Mouse (Mus musculus) embryonic facial prominence, embryonic 12.5 days (tissue): Measurements from ENCODE around the gene Itga9. TPM values are rescaled to one million over a fixed set of nuclear protein-coding genes. Genes with fewer than 3 reads are reported as not detected.

Experiments
- ATAC-seq: fragments of 200-750 bp; cut with Nextera tagmentation; 2 replicates; pipeline ENCODE4 v1.8.0; 2017; ENCODE audit not compliant: insufficient number of reproducible peaks, insufficient read depth, low FRiP score, low TSS enrichment
- H3K27ac ChIP-seq: fragments of 300-500 bp; sonication (generic); 2 replicates; pipeline ENCODE4 v1.5.1; 2016; ENCODE audit warnings: mild to moderate bottlenecking
- H3K27me3 ChIP-seq: fragments of 300-500 bp; sonication (generic); 2 replicates; pipeline ENCODE4 v1.6.1; 2016; ENCODE audit warnings: mild to moderate bottlenecking, moderate library complexity
- H3K36me3 ChIP-seq: fragments of 300-500 bp; sonication (generic); 2 replicates; pipeline ENCODE4 v1.6.1; 2016; ENCODE audit warnings: mild to moderate bottlenecking
- H3K4me1 ChIP-seq: fragments of 300-500 bp; sonication (generic); 2 replicates; pipeline ENCODE4 v1.6.1; 2016
- H3K4me2 ChIP-seq: fragments of 300-500 bp; sonication (generic); replicated peaks from 2 replicates; pipeline ENCODE4 v1.6.1; 2016; ENCODE audit warnings: mild to moderate bottlenecking, moderate library complexity
- H3K4me3 ChIP-seq: fragments of 300-500 bp; sonication (generic); 2 replicates; pipeline ENCODE4 v1.5.1; 2016; ENCODE audit warnings: mild to moderate bottlenecking
- H3K9ac ChIP-seq: fragments of 300-500 bp; sonication (generic); 2 replicates; pipeline ENCODE4 v1.6.1; 2016; ENCODE audit warnings: mild to moderate bottlenecking, moderate library complexity
- H3K9me3 ChIP-seq: fragments of 300-500 bp; sonication (generic); 2 replicates; pipeline ENCODE4 v1.6.1; 2016; ENCODE audit warnings: mild to moderate bottlenecking, moderate library complexity
- whole genome bisulfite sequencing: fragments of 180-500 bp; shearing (Covaris S2); methylation state at CpG from one replicate; pipeline ENCODE4 v1.1.7; 2016; 5-methylcytosine and 5-hydroxymethylcytosine counted together
- polyA plus RNA-seq: library from polyadenylated mRNA; unstranded; fragments of >200 nt; fragmentation: Nextera tagmentation; extraction: Ambion mirVana; gene quantifications from 2 replicates; pipeline ENCODE4 v1.2.1, GENCODE M21; 2016

Gene Itga9
- polyA plus RNA-seq, 1 experiment from 2014 or later, result 18.7 TPM

DNA sequence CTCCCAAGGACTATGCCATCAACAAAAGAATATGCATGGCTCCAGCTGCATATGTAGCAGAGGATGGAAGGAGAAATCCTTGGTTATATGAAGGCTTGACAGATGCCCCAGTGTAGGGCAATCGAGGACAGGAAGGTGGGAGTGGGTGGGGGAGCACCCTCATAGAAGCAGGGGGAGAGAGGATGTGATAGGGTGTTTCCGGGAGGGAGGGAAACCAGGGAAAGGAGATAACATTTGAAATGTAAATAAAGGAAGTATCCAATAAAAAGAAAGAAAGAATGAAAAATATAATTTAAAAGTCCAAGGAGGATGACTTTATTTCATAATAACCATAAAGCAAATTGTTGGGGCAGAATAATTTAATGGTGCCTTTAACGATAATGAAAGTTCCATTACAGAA, 307.1 kb downstream of the Itga9 start:
- no peak overlapping the region for H3K4me2 ChIP-seq
- peaks cover 7% of the 10 kb centered on the region; the same call in 1 of the 2 replicates for H3K4me1 ChIP-seq
- no peak for ATAC-seq
- no peak overlapping the region for H3K27ac ChIP-seq
- no peaks in the 10 kb centered on the region for H3K36me3 ChIP-seq
- no peak overlapping the region for H3K4me3 ChIP-seq
- WGBS, result 90% methylated on average over 3 of the region's 3 CpGs
- H3K27me3 ChIP-seq, result no peaks in the 10 kb centered on the region
- H3K9me3 ChIP-seq, result no peaks in the 10 kb centered on the region
- H3K9ac ChIP-seq, result no peak overlapping the region

DNA sequence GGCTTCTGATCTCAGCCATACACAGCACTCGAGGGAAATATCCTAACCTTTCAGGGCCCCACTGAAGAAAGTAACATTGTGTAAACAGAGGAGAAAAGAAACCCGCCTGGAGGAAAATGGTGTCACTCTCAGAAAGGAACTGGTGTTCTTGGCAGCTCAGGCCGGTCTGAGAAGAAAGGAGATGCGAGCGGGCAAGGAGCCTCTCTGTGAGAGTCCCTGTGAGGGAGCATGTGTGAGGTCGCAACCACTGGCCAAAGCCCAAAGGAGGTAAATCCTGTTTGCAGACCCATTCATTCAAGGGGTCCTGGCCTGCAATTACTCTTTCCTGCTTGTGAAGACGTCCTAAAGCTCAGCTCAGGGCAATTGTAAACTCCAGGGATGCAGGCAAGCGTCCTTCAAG, 308.1 kb downstream of the Itga9 start:
- Histone ChIP-seq H3K4me2 (no peak overlapping the region), H3K4me1 (peaks cover 7% of the 10 kb centered on the region; the same call in 1 of the 2 replicates), H3K27ac (0 out of 2 replicates have a peak overlapping the region, but pooled peaks have one; percentile 25), H3K36me3 (no peaks in the 10 kb centered on the region), H3K4me3 (no peak overlapping the region), H3K27me3 (no peaks in the 10 kb centered on the region), H3K9ac (no peak overlapping the region), H3K9me3 (no peaks in the 10 kb centered on the region)
- peak; percentile 22; the same call in 1 of the 2 replicates for ATAC-seq
- 27% methylated on average over 8 of the region's 8 CpGs for WGBS

DNA sequence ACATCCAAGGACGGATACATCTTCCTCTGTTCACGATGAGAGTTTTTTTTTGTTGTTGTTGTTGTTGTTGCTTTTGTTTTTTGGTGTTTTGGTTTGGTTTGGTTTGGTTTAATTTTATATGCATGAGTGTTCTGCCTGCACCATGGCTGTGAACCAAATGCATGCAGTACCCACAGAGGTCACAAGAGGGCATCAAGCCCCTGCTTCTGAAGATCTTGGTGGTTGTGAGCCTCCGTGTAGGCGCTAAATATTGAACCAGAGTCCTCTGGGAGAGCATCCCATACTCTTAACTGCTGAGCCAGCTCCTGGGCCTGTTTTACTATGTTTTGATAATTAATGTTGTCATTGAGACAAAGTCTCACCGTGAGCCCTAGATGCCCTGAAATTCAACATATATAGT, 308.8 kb downstream of the Itga9 start:
- Histone ChIP-seq H3K36me3 (no peaks in the 10 kb centered on the region), H3K27ac (no peak overlapping the region), H3K4me3 (no peak overlapping the region), H3K27me3 (no peaks in the 10 kb centered on the region), H3K9ac (no peak overlapping the region), H3K4me2 (no peak overlapping the region), H3K9me3 (no peaks in the 10 kb centered on the region), H3K4me1 (peaks cover 7% of the 10 kb centered on the region; the same call in 1 of the 2 replicates)
- ATAC-seq, result no peak
- 57% methylated on average over 5 of the region's 5 CpGs for WGBS

DNA sequence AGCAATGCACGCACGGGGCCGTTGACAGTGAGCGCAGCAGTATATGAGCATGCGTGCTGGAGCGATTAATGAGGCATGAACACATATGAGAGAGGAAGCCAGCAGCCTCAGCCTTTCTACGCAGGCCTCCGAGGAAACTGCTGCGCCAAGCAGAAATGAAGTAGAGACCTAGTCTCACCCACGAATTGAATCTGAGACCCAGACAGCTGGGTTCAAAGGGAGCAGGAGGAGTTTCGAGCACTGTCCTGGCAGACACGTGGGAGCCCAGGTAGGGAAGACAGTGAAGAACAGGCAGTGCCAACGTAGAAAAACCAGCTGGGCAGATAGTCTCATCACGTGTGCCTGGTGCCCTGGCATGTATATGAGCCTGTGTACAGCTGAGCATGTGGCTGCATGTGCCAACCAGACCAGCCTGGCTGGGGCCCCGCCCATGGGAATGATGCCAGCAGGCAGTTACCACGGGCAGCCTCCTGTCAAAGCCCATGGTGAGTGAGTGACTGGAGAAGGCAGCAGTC, 313.2 kb downstream of the Itga9 start:
- Histone ChIP-seq H3K9ac (no peak overlapping the region), H3K27ac (no peak overlapping the region), H3K4me1 (peaks cover 6% of the 10 kb centered on the region), H3K27me3 (no peaks in the 10 kb centered on the region), H3K36me3 (no peaks in the 10 kb centered on the region), H3K4me2 (no peak overlapping the region), H3K4me3 (no peak overlapping the region), H3K9me3 (no peaks in the 10 kb centered on the region)
- no peak for ATAC-seq
- WGBS, result 81% methylated on average over 16 of the region's 16 CpGs

DNA sequence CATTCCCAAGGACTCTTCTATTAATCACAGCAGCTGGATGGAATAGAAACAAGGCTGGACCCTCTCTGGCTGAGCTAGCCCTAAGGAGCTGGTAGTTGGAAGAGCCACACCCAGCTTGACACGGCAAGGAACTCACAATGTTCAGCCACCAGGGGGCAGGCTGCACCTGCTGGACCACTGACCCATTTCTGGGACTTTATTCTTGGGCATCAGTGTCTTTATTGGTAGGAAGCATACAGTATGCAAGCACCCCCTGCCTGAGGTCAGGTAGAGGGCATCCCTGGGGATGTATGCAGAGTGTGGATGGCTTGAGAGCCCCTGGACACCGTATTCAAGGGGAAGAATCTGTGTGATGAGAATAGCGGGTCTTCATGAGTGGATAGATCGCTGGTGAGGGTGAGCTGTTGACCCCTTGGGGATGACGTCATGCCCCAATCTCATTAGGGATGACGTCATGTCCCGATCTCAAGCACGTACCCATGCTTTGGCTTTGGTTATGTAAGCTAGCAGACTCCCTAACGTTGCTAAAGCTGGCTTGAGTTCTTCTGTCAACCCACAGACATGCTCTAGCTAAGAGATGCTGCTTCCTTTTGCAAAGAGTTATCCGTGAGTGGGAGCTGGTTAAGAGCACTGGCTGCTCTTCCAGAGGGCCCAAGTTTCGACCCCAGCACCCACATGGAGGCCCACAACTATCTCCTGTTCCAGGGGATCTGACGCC, 314.5 kb downstream of the Itga9 start:
- Histone ChIP-seq H3K9ac (no peak overlapping the region), H3K27me3 (no peaks in the 10 kb centered on the region), H3K36me3 (no peaks in the 10 kb centered on the region), H3K4me1 (peaks cover 11% of the 10 kb centered on the region), H3K9me3 (no peaks in the 10 kb centered on the region), H3K4me2 (no peak overlapping the region), H3K27ac (no peak overlapping the region), H3K4me3 (no peak overlapping the region)
- WGBS, result 47% methylated on average over 12 of the region's 12 CpGs
- 0 out of 2 replicates have a peak, but pooled peaks have one; percentile 13 for ATAC-seq

DNA sequence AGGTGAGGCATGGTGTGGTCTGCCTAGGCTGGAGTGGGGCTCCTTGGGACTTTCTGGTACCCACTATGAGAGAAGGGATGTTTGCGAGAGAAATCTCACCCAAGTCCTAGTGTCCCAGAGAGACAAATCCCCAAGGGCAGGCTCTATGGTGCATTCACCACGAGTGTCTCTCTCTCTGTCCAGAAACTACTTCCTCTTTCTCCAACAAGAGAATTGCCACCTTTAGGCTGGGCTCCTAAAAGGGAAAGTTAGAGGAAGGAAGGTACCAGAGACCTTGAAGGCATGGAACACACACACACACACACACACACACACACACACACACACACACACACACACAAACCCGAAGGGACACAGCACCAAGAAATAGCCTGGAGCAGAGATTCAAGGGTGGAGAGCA, 315.4 kb downstream of the Itga9 start:
- no peak overlapping the region for H3K27ac ChIP-seq
- WGBS, result 75% methylated on average over 3 of the region's 3 CpGs

DNA sequence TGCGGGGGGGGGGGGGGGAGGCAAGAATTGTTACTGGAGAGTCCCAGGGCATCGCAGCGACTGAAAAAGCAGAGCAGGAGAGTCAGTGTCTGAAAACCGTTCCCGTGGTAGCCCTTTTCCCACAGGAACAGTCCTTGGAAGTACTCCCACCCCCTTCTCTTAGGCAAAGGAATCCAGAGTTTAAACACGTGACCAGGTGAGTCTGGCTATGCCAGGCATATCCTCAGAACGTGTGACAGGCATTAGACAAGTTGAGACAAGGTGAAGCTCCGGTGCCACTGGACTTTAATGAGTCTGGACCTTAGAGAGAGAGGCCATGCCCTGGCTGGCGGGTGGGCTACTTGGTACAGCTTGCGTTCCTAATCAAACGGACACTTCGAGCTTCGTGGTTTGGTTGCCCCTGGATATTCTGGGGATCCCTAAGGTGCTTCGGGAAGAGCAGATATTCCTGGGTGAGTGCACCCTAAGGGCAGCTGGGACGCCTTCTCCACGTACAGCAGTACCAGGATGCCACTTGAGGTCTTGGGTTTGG, 318.1 kb downstream of the Itga9 start:
- no peaks in the 10 kb centered on the region for H3K27me3 ChIP-seq
- peaks cover 34% of the 10 kb centered on the region for H3K4me1 ChIP-seq
- H3K9me3 ChIP-seq, result no peaks in the 10 kb centered on the region
- no peak for ATAC-seq
- peak overlapping the region; percentile 88 for H3K9ac ChIP-seq
- H3K4me3 ChIP-seq, result peak overlapping the region; percentile 82
- WGBS, result 9% methylated on average over 15 of the region's 16 CpGs
- peak overlapping the region; percentile 97 for H3K4me2 ChIP-seq
- H3K27ac ChIP-seq, result no peak overlapping the region
- no peaks in the 10 kb centered on the region for H3K36me3 ChIP-seq

More for the DNA sequence above, 315.4 kb downstream of the Itga9 start:
- Histone ChIP-seq H3K36me3 (no peaks in the 10 kb centered on the region), H3K9ac (no peak overlapping the region), H3K9me3 (no peaks in the 10 kb centered on the region), H3K4me1 (peaks cover 11% of the 10 kb centered on the region), H3K4me3 (no peak overlapping the region), H3K4me2 (no peak overlapping the region), H3K27me3 (no peaks in the 10 kb centered on the region)
- no peak for ATAC-seq

DNA sequence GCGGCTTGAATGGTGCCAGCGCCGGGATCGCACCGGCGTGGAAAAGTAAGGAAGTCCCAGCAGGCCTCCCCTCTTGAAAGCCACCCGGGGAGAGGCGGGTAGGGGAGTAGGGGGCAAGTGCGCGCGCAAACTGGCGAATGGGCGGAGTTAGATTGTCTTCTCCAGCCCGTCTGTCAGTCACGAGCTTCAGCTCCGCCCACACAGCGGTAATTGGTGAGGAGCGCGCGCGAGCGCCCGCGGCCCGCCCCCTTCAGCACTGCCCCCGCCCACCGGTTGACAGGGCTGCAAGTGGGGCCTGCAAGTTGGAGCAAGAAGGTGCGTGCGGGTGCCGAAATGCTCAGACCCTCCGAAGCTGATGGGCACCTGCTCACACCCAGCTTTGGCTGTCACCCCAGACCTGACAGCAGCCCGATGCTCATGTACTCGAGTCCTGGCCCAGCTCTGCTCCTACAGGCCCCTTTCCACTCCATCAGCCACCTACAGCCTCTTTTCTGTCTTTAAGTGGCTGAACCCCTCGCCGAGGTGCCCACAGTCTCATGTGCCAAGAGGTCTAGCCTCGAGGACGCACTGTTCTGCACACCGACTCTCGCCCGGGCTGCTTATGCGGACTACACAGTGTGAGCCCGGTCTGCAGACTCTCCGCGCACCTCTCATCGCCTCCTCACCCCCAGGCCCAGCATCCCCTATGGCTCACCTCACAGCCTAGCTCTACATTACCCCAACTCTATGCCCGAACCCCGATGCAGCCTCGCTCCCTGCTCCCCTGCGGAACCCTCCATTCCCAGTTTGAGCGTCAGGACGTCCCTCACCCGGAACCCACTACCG, 319.0 kb downstream of the Itga9 start:
- peak; percentile 78 for ATAC-seq
- no peaks in the 10 kb centered on the region for H3K9me3 ChIP-seq
- peak overlapping the region; percentile 82 for H3K4me3 ChIP-seq
- peak overlapping the region; percentile 86 for H3K27ac ChIP-seq
- peaks cover 3% of the 10 kb centered on the region; the same call in 1 of the 2 replicates for H3K36me3 ChIP-seq
- H3K4me2 ChIP-seq, result peak overlapping the region; percentile 97
- WGBS, result under 1% methylated on average over 53 of the region's 53 CpGs
- peak overlapping the region; percentile 88 for H3K9ac ChIP-seq
- peaks cover 37% of the 10 kb centered on the region for H3K4me1 ChIP-seq
- no peaks in the 10 kb centered on the region for H3K27me3 ChIP-seq

DNA sequence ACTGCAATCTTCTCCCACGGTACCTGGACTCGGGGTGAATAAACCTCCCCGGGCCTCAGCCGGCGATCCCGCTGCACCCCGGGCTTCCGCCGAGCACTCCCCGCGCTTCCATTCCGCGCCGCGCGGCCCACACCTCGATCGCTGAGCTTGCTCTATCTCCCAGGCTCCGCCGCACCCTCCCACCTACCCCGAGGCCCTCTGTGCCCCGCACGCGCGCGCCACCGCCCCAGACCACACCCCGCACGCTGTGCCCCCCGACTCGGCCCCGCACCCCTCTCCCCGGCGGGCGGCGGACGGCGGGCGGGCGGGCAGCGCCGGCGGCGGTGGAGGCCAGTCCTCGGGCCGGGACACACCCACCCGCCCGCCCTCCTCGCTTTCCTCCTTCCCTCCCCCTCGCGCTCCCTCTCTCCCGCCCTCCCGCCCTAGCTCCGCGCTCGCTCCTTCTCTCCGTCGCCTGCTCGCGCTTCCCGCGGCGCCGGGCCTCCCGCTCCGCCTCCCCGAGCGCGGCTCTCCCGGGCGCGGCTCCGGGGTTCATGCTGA, 319.7 kb downstream of the Itga9 start, which contains the start of gene Ctdspl:
Gene Ctdspl (plus strand): TSS at position 343 of the 540 bp plus-strand sequence.
- peaks cover 37% of the 10 kb centered on the region for H3K4me1 ChIP-seq
- H3K4me2 ChIP-seq, result peak within 1 kb of the TSS; percentile 97
- H3K27me3 ChIP-seq, result no peaks in the 10 kb centered on the region
- H3K9ac ChIP-seq, result peak within 1 kb of the TSS; percentile 88
- peaks cover 4% of the 10 kb centered on the region; the same call in 1 of the 2 replicates for H3K36me3 ChIP-seq
- peak within 1 kb of the TSS; percentile 86 for H3K27ac ChIP-seq
- H3K4me3 ChIP-seq, result peak within 1 kb of the TSS; percentile 82
- ATAC-seq, result peak; percentile 48
- under 1% methylated on average over 54 of the region's 73 CpGs for WGBS
- H3K9me3 ChIP-seq, result no peaks in the 10 kb centered on the region

DNA sequence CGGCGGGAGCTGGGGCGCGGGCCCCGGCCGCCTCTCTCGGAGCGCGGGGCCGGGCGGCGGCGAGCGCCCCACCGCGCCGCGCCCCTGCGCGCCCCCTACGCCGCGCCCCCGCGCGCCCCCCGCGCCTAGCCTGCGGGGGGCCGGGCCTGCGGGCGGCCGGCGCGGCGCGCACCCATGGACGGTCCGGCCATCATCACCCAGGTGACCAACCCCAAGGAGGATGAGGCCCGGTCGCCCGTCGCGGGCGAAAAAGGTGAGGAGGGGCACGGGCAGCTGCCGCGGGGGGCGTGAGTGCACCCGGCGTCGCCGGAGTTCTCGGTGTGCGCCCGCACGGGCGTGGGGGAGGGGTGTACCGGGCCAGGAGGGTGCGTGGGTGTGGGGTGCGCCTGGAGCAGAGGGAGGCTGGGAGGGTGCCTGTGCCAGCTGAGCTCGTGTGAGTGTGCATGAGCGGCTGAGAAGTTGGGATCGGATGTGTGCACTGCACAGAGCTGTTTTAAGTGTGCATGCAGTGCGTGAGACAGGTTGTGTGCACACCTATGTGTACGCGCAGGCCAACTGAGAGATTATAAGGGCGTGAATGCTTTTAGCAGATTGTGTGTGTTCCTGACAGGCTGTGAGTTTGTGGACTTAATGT, 320.3 kb downstream of the Itga9 start:
- peaks cover 4% of the 10 kb centered on the region; the same call in 1 of the 2 replicates for H3K36me3 ChIP-seq
- 4% methylated on average over 55 of the region's 68 CpGs for WGBS
- peak overlapping the region; percentile 88 for H3K9ac ChIP-seq
- H3K9me3 ChIP-seq, result no peaks in the 10 kb centered on the region
- H3K4me2 ChIP-seq, result peak overlapping the region; percentile 97
- H3K27ac ChIP-seq, result peak overlapping the region; percentile 86
- no peaks in the 10 kb centered on the region for H3K27me3 ChIP-seq
- H3K4me3 ChIP-seq, result peak overlapping the region; percentile 82
- no peak for ATAC-seq
- peaks cover 37% of the 10 kb centered on the region for H3K4me1 ChIP-seq

DNA sequence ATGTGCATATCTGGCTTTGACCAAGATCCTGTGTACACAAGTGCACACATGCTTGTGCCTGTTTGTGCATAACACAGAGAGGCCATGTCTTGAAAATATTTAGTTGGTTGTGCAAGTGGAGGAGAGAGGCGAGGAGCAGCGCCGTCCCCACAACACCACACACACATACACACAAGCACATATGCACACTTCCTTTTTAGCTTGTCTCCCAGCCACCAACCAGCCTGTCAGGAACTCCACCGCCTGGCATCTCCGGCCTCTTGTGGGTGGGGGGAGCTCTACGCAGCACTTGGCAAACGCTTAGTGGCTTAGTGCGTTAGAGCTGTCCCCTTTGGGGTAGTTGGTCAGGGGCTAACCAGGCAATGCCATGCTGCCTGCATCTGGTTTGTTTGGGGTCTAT, 321.0 kb downstream of the Itga9 start:
- H3K27ac ChIP-seq, result no peak overlapping the region
- H3K4me3 ChIP-seq, result peak overlapping the region; percentile 82
- peaks cover 37% of the 10 kb centered on the region for H3K4me1 ChIP-seq
- H3K27me3 ChIP-seq, result no peaks in the 10 kb centered on the region
- peaks cover 4% of the 10 kb centered on the region; the same call in 1 of the 2 replicates for H3K36me3 ChIP-seq
- H3K9ac ChIP-seq, result peak overlapping the region; percentile 88
- WGBS, result 37% methylated on average over 8 of the region's 8 CpGs
- no peaks in the 10 kb centered on the region for H3K9me3 ChIP-seq
- peak overlapping the region; percentile 97 for H3K4me2 ChIP-seq
- no peak for ATAC-seq
